In the genomic region with DNA sequence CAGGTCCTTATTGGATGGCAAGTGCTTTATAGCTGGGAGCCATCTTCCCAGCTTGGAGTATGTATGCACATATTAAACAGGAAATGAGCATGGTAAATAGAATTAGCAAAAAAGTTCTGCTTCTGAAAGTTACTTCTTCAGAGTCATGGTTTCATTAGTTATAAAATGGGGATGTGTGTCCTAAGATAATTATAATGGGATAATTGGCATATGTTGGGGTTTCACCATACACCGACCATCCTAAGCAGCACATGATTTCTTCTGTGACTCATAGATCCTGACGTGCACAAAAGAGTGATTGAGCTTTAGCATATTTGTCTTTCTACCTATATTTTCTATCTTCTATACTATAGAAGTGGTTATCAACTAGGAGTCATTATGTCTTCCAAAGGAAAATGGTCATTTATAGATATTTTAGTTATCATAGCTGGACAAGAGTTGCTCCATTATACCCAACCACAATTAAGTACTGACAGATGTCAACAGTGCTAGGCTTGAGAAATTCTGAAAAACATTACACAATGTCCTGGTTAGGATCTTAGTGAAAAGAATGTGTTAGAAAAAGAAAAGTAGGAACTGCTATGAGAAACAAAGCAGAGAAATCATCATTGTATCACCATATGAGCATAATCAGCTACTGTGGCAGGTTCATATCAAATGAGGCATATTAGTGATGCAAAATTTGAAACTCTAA, we compare ENCODE assay signal across 29 mouse cellular contexts. TPM values are rescaled to one million over a fixed set of nuclear protein-coding genes. Genes with fewer than 3 reads are reported as not detected.
DNase-seq lines count a peak whose midpoint lies in the region; ATAC-seq and TF ChIP-seq lines count a peak whose summit lies in the region.
"Had no signal": no experiment of that assay in that cellular context is flagged by ENCODE, and none has a peak within 500 bp of the region (broad histone marks: within the 10 kb centered on the region; RNA-seq: fewer than 3 reads in every experiment).

No protein-coding gene starts in this region.

- H3K4me3 ChIP-seq in lung, postnatal 0 days (ENCODE audit: low read depth, low read length), result no peak overlapping the region
- H3K4me3 ChIP-seq in lung, adult 2 months (replicated peaks; ENCODE audit: extremely low read depth, low read depth, low read length), result no peak overlapping the region
- H3K4me3 ChIP-seq: embryonic facial prominence, embryonic 12.5 days; embryonic facial prominence, embryonic 15.5 days; heart, embryonic 12.5 days; heart, embryonic 15.5 days; hindbrain, embryonic 10.5 days; hindbrain, embryonic 13.5 days had no signal

- 73% methylated on average over 2 of the region's 2 CpGs for WGBS in lung, postnatal 0 days
- WGBS in lung, adult 2 months, result 76% methylated on average over 2 of the region's 2 CpGs

- ATAC-seq in lung, postnatal 0 days, result 0 out of 2 replicates have a peak, but pooled peaks have one; percentile 33
- peak; percentile 83 for ATAC-seq in granulocyte monocyte progenitor cell, adult 5-6 weeks (replicated peaks; ENCODE audit: poor library complexity, severe bottlenecking)
- ATAC-seq in monocyte, adult 5-6 weeks (replicated peaks; ENCODE audit: insufficient number of reproducible peaks, low FRiP score, low TSS enrichment, poor library complexity, severe bottlenecking), result peak; percentile 52
- ATAC-seq: forebrain, embryonic 14.5 days; hindbrain, embryonic 16.5 days had no signal

- no peaks in the 10 kb centered on the region for H3K4me1 ChIP-seq in lung, postnatal 0 days (ENCODE audit: insufficient read depth, low read depth, low read length)
- H3K4me1 ChIP-seq in lung, adult 2 months (ENCODE audit: control insufficient read depth, insufficient read depth, low read length), result no peaks in the 10 kb centered on the region
- H3K4me1 ChIP-seq: embryonic facial prominence, embryonic 12.5 days; embryonic facial prominence, embryonic 15.5 days; heart, embryonic 12.5 days; heart, embryonic 15.5 days; hindbrain, embryonic 10.5 days; hindbrain, embryonic 13.5 days had no signal

- no peak for TF ChIP-seq POLR2A in lung, adult 2 months (IDR thresholded peaks at IDR 0.05; ENCODE audit: borderline replicate concordance, extremely low read depth, low read depth, low read length)

- no peak overlapping the region for H3K27ac ChIP-seq in lung, postnatal 0 days (ENCODE audit: low read length)
- H3K27ac ChIP-seq: embryonic facial prominence, embryonic 12.5 days; embryonic facial prominence, embryonic 15.5 days; heart, embryonic 15.5 days; hindbrain, embryonic 10.5 days; hindbrain, embryonic 13.5 days had no signal

- H3K9ac ChIP-seq in lung, postnatal 0 days (replicated peaks; ENCODE audit: low read depth), result no peak overlapping the region
- H3K9ac ChIP-seq: embryonic facial prominence, embryonic 12.5 days; embryonic facial prominence, embryonic 15.5 days; heart, embryonic 12.5 days; heart, embryonic 15.5 days; hindbrain, embryonic 13.5 days had no signal

- TF ChIP-seq EP300 in lung, postnatal 0 days (IDR thresholded peaks at IDR 0.05), result 0 out of 2 replicates have a peak, but pooled peaks have one; percentile 39

- no peaks in the 10 kb centered on the region for H3K36me3 ChIP-seq in lung, postnatal 0 days (ENCODE audit: insufficient read depth, low read length)
- H3K36me3 ChIP-seq: embryonic facial prominence, embryonic 12.5 days; embryonic facial prominence, embryonic 15.5 days; G1E; heart, embryonic 12.5 days; heart, embryonic 15.5 days; hindbrain, embryonic 10.5 days; hindbrain, embryonic 13.5 days had no signal

- H3K9me3 ChIP-seq in lung, postnatal 0 days (ENCODE audit: low read length), result no peaks in the 10 kb centered on the region
- H3K9me3 ChIP-seq: embryonic facial prominence, embryonic 12.5 days; embryonic facial prominence, embryonic 15.5 days; G1E; heart, embryonic 12.5 days; heart, embryonic 15.5 days; hindbrain, embryonic 10.5 days; hindbrain, embryonic 13.5 days had no signal

- no peak overlapping the region for H3K4me2 ChIP-seq in lung, postnatal 0 days (replicated peaks; ENCODE audit: low read depth, low read length)
- H3K4me2 ChIP-seq: embryonic facial prominence, embryonic 12.5 days; embryonic facial prominence, embryonic 15.5 days; heart, embryonic 12.5 days; heart, embryonic 15.5 days; hindbrain, embryonic 13.5 days had no signal

- TF ChIP-seq CTCF in lung, postnatal 0 days (IDR thresholded peaks at IDR 0.05), result no peak
- TF ChIP-seq CTCF in lung, adult 2 months (IDR thresholded peaks at IDR 0.05; ENCODE audit: insufficient read depth, low read length), result no peak

- H3K27me3 ChIP-seq in lung, postnatal 0 days (replicated peaks; ENCODE audit: insufficient read depth, low read length), result no peaks in the 10 kb centered on the region
- H3K27me3 ChIP-seq: CH12.LX; embryonic facial prominence, embryonic 12.5 days; embryonic facial prominence, embryonic 15.5 days; heart, embryonic 12.5 days; heart, embryonic 15.5 days; hindbrain, embryonic 13.5 days had no signal

- intact Hi-C loops in left cerebral cortex, postnatal 4 days (cut with DNase I), result no loop called here

- DNase-seq in lung, postnatal 0 days (ENCODE audit: low spot score), result peak; percentile 60
- DNase-seq in lung, adult 2 months, result no peak
- DNase-seq in adipocyte (ENCODE audit: low spot score), result peak; percentile 59
- no peak for DNase-seq in B cell, adult 2 months
- DNase-seq in left cerebral cortex, postnatal 4 days, result no peak
- no peak for DNase-seq in kidney, postnatal 4 days
- DNase-seq: adrenal gland, adult 8-10 months; adrenal gland, postnatal 25 days; cerebellum, adult 18-20 months; cerebellum, adult 9-10 months; cerebellum, postnatal 14 days; gastrocnemius, postnatal 25 days; heart, postnatal 10 days; heart, postnatal 36 days had no signal

RNA-seq across cellular contexts. Expression of a gene that starts 2.2 kb away (rescaled TPM):
- not detected in 2 replicates for polyA plus RNA-seq in lung, postnatal 0 days (2015; fragmentation: Nextera tagmentation; extraction: Ambion mirVana)
- polyA plus RNA-seq in lung, adult 2 months (2012; rRNA removed), result not detected in 2 replicates
- total RNA-seq in granulocyte monocyte progenitor cell, adult 5-6 weeks (2014; fragmentation: Nextera tagmentation), result not detected in 2 replicates
- total RNA-seq in granulocyte monocyte progenitor cell, adult 5-6 weeks (2017), result not detected in 2 replicates
- not detected in 3 replicates for total RNA-seq in monocyte, adult 5-6 weeks (2017)
- total RNA-seq in left cerebral cortex, postnatal 4 days (2021), result not detected
- total RNA-seq: adrenal gland, adult 8-10 months; adrenal gland, postnatal 25 days; CH12.LX; G1E; gastrocnemius, adult 8-10 months; gastrocnemius, postnatal 25 days; heart, postnatal 10 days; heart, postnatal 36 days had no signal
- polyA plus RNA-seq: embryonic facial prominence, embryonic 12.5 days; embryonic facial prominence, embryonic 15.5 days; forebrain, embryonic 11.5 days; forebrain, embryonic 14.5 days; G1E; gonadal fat pad, adult 2 months; heart, embryonic 12.5 days; heart, embryonic 15.5 days; hindbrain, embryonic 10.5 days; hindbrain, embryonic 13.5 days; hindbrain, embryonic 16.5 days had no signal

RNA-seq across cellular contexts. Expression of a gene that starts 2.3 kb away (rescaled TPM):
- 12.6 and 15.4 TPM in 2 replicates for polyA plus RNA-seq in lung, postnatal 0 days (2015; fragmentation: Nextera tagmentation; extraction: Ambion mirVana)
- polyA plus RNA-seq in lung, adult 2 months (2012; rRNA removed), result 5.4 and 10.9 TPM in 2 replicates
- not detected in 2 replicates for total RNA-seq in granulocyte monocyte progenitor cell, adult 5-6 weeks (2014; fragmentation: Nextera tagmentation)
- 3.5 and 5.0 TPM in 2 replicates for total RNA-seq in granulocyte monocyte progenitor cell, adult 5-6 weeks (2017)
- total RNA-seq in monocyte, adult 5-6 weeks (2017), result 29.1 to 53.2 TPM (median 41.4 TPM) in 3 replicates
- total RNA-seq in left cerebral cortex, postnatal 4 days (2021), result under 1 TPM in 1 of 2 experiments, not detected in 1; 0.40 TPM
- total RNA-seq: adrenal gland, postnatal 25 days; CH12.LX; gastrocnemius, adult 8-10 months; gastrocnemius, postnatal 25 days; heart, postnatal 36 days had no signal
- polyA plus RNA-seq: embryonic facial prominence, embryonic 12.5 days; forebrain, embryonic 11.5 days; forebrain, embryonic 14.5 days; G1E; heart, embryonic 12.5 days; hindbrain, embryonic 10.5 days; hindbrain, embryonic 13.5 days had no signal

RNA-seq across cellular contexts. Expression of a gene that starts 6.1 kb away (rescaled TPM):
- polyA plus RNA-seq in lung, postnatal 0 days (2015; fragmentation: Nextera tagmentation; extraction: Ambion mirVana), result 13.7 and 14.9 TPM in 2 replicates
- 15.1 and 19.0 TPM in 2 replicates for polyA plus RNA-seq in lung, adult 2 months (2012; rRNA removed)
- not detected in 2 replicates for total RNA-seq in granulocyte monocyte progenitor cell, adult 5-6 weeks (2014; fragmentation: Nextera tagmentation)
- 1.1 and 2.9 TPM in 2 replicates for total RNA-seq in granulocyte monocyte progenitor cell, adult 5-6 weeks (2017)
- 9.8 to 11.3 TPM (median 10.1 TPM) in 3 replicates for total RNA-seq in monocyte, adult 5-6 weeks (2017)
- total RNA-seq in left cerebral cortex, postnatal 4 days (2021), result under 1 TPM; 0.26 to 0.28 TPM
- total RNA-seq: CH12.LX; gastrocnemius, adult 8-10 months; gastrocnemius, postnatal 25 days had no signal
- polyA plus RNA-seq: forebrain, embryonic 11.5 days; forebrain, embryonic 14.5 days; G1E; heart, embryonic 12.5 days; hindbrain, embryonic 10.5 days; hindbrain, embryonic 13.5 days had no signal

RNA-seq across cellular contexts. Expression of a gene that starts 34.9 kb away (rescaled TPM):
- 1.9 and 2.4 TPM in 2 replicates for polyA plus RNA-seq in lung, postnatal 0 days (2015; fragmentation: Nextera tagmentation; extraction: Ambion mirVana)
- 1.9 and 3.8 TPM in 2 replicates for polyA plus RNA-seq in lung, adult 2 months (2012; rRNA removed)
- not detected in 2 replicates for total RNA-seq in granulocyte monocyte progenitor cell, adult 5-6 weeks (2014; fragmentation: Nextera tagmentation)
- not detected in 2 replicates for total RNA-seq in granulocyte monocyte progenitor cell, adult 5-6 weeks (2017)
- total RNA-seq in monocyte, adult 5-6 weeks (2017), result not detected in 3 replicates
- total RNA-seq in left cerebral cortex, postnatal 4 days (2021), result under 1 TPM in 1 of 2 experiments, not detected in 1; 0.20 TPM
- total RNA-seq: adrenal gland, postnatal 25 days; CH12.LX had no signal
- polyA plus RNA-seq: G1E had no signal

Comparison
In these comparisons a context has a peak if more than half of its experiments do, and no peak if none do; other contexts are left out.
1. DNase-seq: peak in lung, postnatal 0 days (single experiment) and adipocyte (single experiment); none in lung, adult 2 months (single experiment), B cell, adult 2 months (0 of 2), left cerebral cortex, postnatal 4 days (single experiment) and kidney, postnatal 4 days (0 of 2).
2. ATAC-seq: peak in every context shown above with its lines; median percentile 83 in granulocyte monocyte progenitor cell, adult 5-6 weeks; 52 in monocyte, adult 5-6 weeks; 33 in lung, postnatal 0 days.